Mouse (Mus musculus) hindbrain, postnatal 0 days (tissue): Measurements from ENCODE around the gene Gm20605. TPM values are rescaled to one million over a fixed set of nuclear protein-coding genes. Genes with fewer than 3 reads are reported as not detected.
A peak's percentile ranks its signal among the peaks of the same experiment; 100 is the strongest.

ENCODE experiments used
- ATAC-seq: fragments of 200-750 bp; cut with Nextera tagmentation; 2 replicates; pipeline ENCODE4 v1.8.0; 2017; ENCODE audit warnings: mild to moderate bottlenecking, moderate TSS enrichment, moderate library complexity
- DNase-seq: peaks from one replicate; pipeline ENCODE4 v3.0.0-alpha.2; 2015; ENCODE audit warnings: low spot score
- H3K27ac ChIP-seq: fragments of 300-500 bp; sonication (generic); 2 replicates; pipeline ENCODE4 v1.5.1; 2014; ENCODE audit warnings: mild to moderate bottlenecking
- H3K27me3 ChIP-seq: fragments of 300-500 bp; sonication (generic); 2 replicates; pipeline ENCODE4 v1.6.1; 2014; ENCODE audit warnings: low read length, mixed read lengths; ENCODE audit not compliant: insufficient read depth
- H3K36me3 ChIP-seq: fragments of 300-500 bp; sonication (generic); 2 replicates; pipeline ENCODE4 v1.6.1; 2014; ENCODE audit warnings: low read length, mixed read lengths; ENCODE audit not compliant: insufficient read depth
- H3K4me1 ChIP-seq: fragments of 300-500 bp; sonication (generic); 2 replicates; pipeline ENCODE4 v1.6.1; 2014; ENCODE audit warnings: antibody characterized with exemption, low read length, mixed read lengths; ENCODE audit not compliant: insufficient read depth
- H3K4me2 ChIP-seq: fragments of 300-500 bp; sonication (generic); 2 replicates; pipeline ENCODE4 v1.6.1; 2014; ENCODE audit warnings: low read depth, mild to moderate bottlenecking, low read length, moderate library complexity, mixed read lengths
- H3K4me3 ChIP-seq: fragments of 300-500 bp; sonication (generic); 2 replicates; pipeline ENCODE4 v1.5.1; 2014; ENCODE audit warnings: low read length
- H3K9ac ChIP-seq: fragments of 300-500 bp; sonication (generic); replicated peaks from 2 replicates; pipeline ENCODE4 v1.6.1; 2014; ENCODE audit warnings: mild to moderate bottlenecking, low read length, moderate library complexity, mixed read lengths
- H3K9me3 ChIP-seq: fragments of 300-500 bp; sonication (generic); 2 replicates; pipeline ENCODE4 v1.6.1; 2016; ENCODE audit warnings: low read length, mixed read lengths
- CTCF ChIP-seq: IDR thresholded peaks from 2 replicates; pipeline ENCODE4 v1.5.1; 2016; ENCODE audit warnings: antibody characterized with exemption, control low read depth, low read depth
- WGBS: fragments of 180-500 bp; shearing (Covaris S2); extraction: QIAGEN DNeasy Blood & Tissue Kit; methylation state at CpG from one replicate; pipeline ENCODE4 v1.1.7; 2014; 5-methylcytosine and 5-hydroxymethylcytosine counted together
- polyA plus RNA-seq: library from polyadenylated mRNA; unstranded; fragments of >200 nt; fragmentation: Nextera tagmentation; extraction: Ambion mirVana; gene quantifications from 2 replicates; pipeline ENCODE4 v1.2.1, GENCODE M21; 2015
- total RNA-seq: library from RNA; depleted of rRNA; stranded (reverse); fragments of >200 nt; gene quantifications from 2 replicates; pipeline ENCODE4 v1.2.3, GENCODE M21; 2014

Gm20605 gene
- total and polyA plus RNA-seq, 2 experiments from 2014 or later = 3.4 to 5.3 TPM

- Histone ChIP-seq H3K4me1 (no peaks in the 10 kb centered on the region), H3K27me3 (no peaks in the 10 kb centered on the region), H3K4me2 (no peak overlapping the region), H3K36me3 (peaks cover 4% of the 10 kb centered on the region; the same call in 1 of the 2 replicates), H3K27ac (peak overlapping the region; percentile 36; the same call in 1 of the 2 replicates), H3K4me3 (no peak overlapping the region), H3K9me3 (no peaks in the 10 kb centered on the region), H3K9ac (no peak overlapping the region)
- 34% methylated on average over 9 of the region's 9 CpGs for WGBS
- TF ChIP-seq CTCF = no peak
- DNase-seq (peak; percentile 14), ATAC-seq (peak; percentile 49; the same call in 1 of the 2 replicates)
These were observed 42.7 kb downstream of the Gm20605 start for GRCm38 (mm10) chr5:137671443-137672240.

GRCm38 (mm10) chr5:137672361-137672760 is 43.4 kb downstream of the Gm20605 start:
- Histone ChIP-seq H3K36me3 (no peaks in the 10 kb centered on the region), H3K9me3 (no peaks in the 10 kb centered on the region), H3K9ac (no peak overlapping the region), H3K4me3 (no peak overlapping the region), H3K4me1 (no peaks in the 10 kb centered on the region), H3K4me2 (no peak overlapping the region), H3K27me3 (no peaks in the 10 kb centered on the region), H3K27ac (peak overlapping the region; percentile 36; the same call in 1 of the 2 replicates)
- DNase-seq = no peak
- ATAC-seq = no peak
- no peak for TF ChIP-seq CTCF
- WGBS = 82% methylated on average over 5 of the region's 5 CpGs

- WGBS = 90% methylated on average over 6 of the region's 6 CpGs
- Histone ChIP-seq H3K9me3 (no peaks in the 10 kb centered on the region), H3K4me3 (no peak overlapping the region), H3K27ac (no peak overlapping the region), H3K9ac (no peak overlapping the region), H3K36me3 (no peaks in the 10 kb centered on the region), H3K27me3 (no peaks in the 10 kb centered on the region), H3K4me1 (no peaks in the 10 kb centered on the region), H3K4me2 (no peak overlapping the region)
- no peak for TF ChIP-seq CTCF
- DNase-seq (no peak), ATAC-seq (no peak)
These were observed 44.0 kb downstream of the Gm20605 start for GRCm38 (mm10) chr5:137673015-137673414.

GRCm38 (mm10) chr5:137674786-137675185 is 45.8 kb downstream of the Gm20605 start:
- H3K4me1 ChIP-seq = no peaks in the 10 kb centered on the region
- no peak overlapping the region for H3K4me2 ChIP-seq
- no peak for TF ChIP-seq CTCF
- ATAC-seq = no peak
- H3K36me3 ChIP-seq = no peaks in the 10 kb centered on the region
- DNase-seq = no peak
- H3K27me3 ChIP-seq = no peaks in the 10 kb centered on the region
- no peak overlapping the region for H3K27ac ChIP-seq
- no peak overlapping the region for H3K4me3 ChIP-seq
- H3K9me3 ChIP-seq = no peaks in the 10 kb centered on the region
- WGBS = 95% methylated on average over 8 of the region's 8 CpGs
- H3K9ac ChIP-seq = no peak overlapping the region

- no peak overlapping the region for H3K4me3 ChIP-seq
- DNase-seq (no peak), ATAC-seq (no peak)
- no peaks in the 10 kb centered on the region for H3K36me3 ChIP-seq
- H3K27ac ChIP-seq = no peak overlapping the region
- no peak for TF ChIP-seq CTCF
- H3K4me1 ChIP-seq = peaks cover 5% of the 10 kb centered on the region
- WGBS = 95% methylated on average over 8 of the region's 8 CpGs
- H3K27me3 ChIP-seq = no peaks in the 10 kb centered on the region
- H3K9me3 ChIP-seq = no peaks in the 10 kb centered on the region
- H3K4me2 ChIP-seq = no peak overlapping the region
- H3K9ac ChIP-seq = no peak overlapping the region
These were observed 48.9 kb downstream of the Gm20605 start for GRCm38 (mm10) chr5:137677859-137678258.

GRCm38 (mm10) chr5:137678736-137679135 is 49.8 kb downstream of the Gm20605 start:
- no peaks in the 10 kb centered on the region for H3K9me3 ChIP-seq
- no peak overlapping the region for H3K9ac ChIP-seq
- ATAC-seq (no peak), DNase-seq (no peak)
- H3K36me3 ChIP-seq = no peaks in the 10 kb centered on the region
- WGBS = 90% methylated on average over 3 of the region's 3 CpGs
- H3K4me3 ChIP-seq = no peak overlapping the region
- H3K27ac ChIP-seq = no peak overlapping the region
- H3K27me3 ChIP-seq = no peaks in the 10 kb centered on the region
- peaks cover 5% of the 10 kb centered on the region for H3K4me1 ChIP-seq
- H3K4me2 ChIP-seq = no peak overlapping the region
- TF ChIP-seq CTCF = no peak

- 83% methylated on average over 4 of the region's 4 CpGs for WGBS
These were observed 50.8 kb downstream of the Gm20605 start for GRCm38 (mm10) chr5:137679726-137680125.

More at GRCm38 (mm10) chr5:137679726-137680125, 50.8 kb downstream of the Gm20605 start:
- Histone ChIP-seq H3K9me3 (no peaks in the 10 kb centered on the region), H3K27me3 (no peaks in the 10 kb centered on the region), H3K36me3 (no peaks in the 10 kb centered on the region), H3K27ac (no peak overlapping the region), H3K9ac (no peak overlapping the region), H3K4me3 (no peak overlapping the region), H3K4me1 (peaks cover 5% of the 10 kb centered on the region), H3K4me2 (no peak overlapping the region)
- no peak for TF ChIP-seq CTCF
- no peak for ATAC-seq
- no peak for DNase-seq
